Mouse (Mus musculus): ENCODE measurements at regions not wholly inside any gene's neighbourhood (a gene's known extent, or its start where the extent isn't known, plus 50 kb on each side); places are given as distances from the start of the nearest gene placed in this dataset.

DNA sequence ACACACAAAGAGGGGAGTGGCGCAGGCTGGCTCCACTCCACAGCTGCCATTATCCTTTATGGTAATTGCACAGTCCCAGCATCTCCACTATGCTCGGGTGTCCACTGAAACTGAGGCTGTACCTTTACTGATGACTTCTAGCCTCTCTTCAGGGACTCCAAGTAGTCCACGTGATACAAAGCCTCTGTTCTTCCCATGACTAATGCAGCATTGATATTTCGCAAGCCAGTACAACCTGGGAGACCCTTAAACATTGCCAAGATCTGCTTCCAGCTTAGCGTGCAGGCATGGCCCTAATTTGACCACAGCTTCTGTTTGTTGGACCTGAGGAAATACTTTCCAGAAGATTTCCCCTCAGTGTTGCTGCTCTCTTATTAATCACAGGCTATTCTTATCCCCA, 215.8 kb downstream of the Galc start:
- no peak for DNase-seq (ENCODE audit: low spot score)

DNA sequence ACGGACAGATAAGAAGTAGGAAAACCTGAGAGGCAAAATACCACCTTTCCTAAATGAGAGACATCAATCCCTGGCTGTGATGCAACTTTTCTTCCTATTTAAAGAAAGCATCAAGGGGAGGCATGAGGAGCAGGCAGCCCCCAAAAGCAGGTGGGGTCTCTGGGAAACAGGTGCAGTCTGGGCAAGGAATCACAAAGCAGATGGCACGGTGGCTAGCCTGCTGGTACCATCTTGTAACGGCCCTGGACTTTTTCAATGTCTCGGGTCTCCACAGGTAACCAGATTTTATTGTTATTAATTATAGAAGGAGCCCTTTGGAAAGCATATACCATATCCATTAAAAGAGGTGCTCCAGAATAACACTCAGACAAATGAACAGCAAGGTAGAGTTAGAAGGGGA, 219.6 kb downstream of the Galc start:
- DNase-seq (ENCODE audit: low spot score), result no peak

DNA sequence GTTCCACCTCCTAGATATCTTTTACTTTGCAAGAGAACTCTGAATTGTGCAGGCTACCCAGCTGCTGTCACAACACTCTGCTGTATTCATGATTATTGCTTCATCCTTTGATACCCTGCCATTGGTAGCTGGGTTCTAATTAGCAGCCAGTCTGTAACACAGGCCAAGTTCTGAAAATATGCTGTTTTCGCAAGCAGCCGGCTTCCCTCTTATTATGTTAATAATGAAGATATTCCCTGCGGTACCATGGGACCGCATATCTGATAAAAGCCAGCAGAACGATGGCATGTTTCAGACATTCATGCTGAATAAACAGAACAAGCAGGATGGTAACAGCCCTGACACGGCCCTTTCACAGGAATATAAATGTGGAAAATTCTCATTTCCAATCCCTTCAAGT, 235.6 kb downstream of the Galc start:
- DNase-seq (ENCODE audit: low spot score), result no peak

DNA sequence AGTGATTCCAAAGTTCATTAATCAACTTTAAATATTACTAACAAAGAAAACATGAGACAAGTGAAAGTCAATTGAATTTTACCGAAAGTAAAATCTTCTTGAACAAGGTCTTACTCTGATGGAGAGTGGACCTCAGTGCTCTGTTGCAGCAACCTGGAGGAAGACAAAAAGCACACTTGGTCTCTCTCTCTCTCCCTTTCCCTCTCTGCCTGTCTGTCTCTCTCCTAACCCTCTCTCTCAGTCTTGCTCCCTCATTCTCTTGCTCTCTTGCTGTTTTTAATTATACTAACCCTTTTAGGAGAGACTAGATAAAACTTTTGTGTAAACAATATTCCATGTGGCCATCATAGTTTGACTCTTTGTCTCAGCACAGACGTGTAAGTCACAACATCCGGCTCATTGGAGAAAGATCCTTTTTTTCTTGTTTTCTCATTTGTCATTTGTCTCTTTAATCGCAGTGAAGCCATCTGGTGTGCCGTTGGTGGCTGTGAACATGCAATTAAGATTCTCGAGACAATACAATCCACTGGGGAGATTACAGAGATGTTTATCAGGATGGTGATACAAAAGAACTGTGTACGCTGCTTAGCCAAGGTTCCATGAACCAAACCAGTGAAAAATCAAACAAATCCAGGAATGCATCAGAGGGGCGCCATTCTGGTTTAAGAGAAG, 244.5 kb downstream of the Galc start:
- no peak for DNase-seq (ENCODE audit: low spot score)

DNA sequence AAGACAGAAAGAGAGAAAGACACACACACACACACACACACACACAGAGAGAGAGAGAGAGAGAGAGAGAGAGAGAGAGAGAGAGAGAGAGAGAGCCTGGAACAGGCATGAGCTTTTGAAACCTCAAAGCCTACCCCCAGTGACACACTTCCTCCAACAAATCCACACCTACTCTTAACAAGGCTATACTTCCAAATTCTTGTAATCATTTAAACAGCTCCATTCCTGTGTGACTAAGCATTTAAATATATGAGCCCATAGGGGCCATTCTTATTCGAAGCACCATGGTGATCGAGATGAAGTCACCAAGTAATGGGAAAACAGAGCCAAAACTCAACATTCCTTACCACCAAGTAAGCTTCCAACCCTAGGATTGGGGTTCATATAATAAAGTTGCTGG, 250.1 kb downstream of the Galc start:
- no peak for DNase-seq (ENCODE audit: low spot score)

DNA sequence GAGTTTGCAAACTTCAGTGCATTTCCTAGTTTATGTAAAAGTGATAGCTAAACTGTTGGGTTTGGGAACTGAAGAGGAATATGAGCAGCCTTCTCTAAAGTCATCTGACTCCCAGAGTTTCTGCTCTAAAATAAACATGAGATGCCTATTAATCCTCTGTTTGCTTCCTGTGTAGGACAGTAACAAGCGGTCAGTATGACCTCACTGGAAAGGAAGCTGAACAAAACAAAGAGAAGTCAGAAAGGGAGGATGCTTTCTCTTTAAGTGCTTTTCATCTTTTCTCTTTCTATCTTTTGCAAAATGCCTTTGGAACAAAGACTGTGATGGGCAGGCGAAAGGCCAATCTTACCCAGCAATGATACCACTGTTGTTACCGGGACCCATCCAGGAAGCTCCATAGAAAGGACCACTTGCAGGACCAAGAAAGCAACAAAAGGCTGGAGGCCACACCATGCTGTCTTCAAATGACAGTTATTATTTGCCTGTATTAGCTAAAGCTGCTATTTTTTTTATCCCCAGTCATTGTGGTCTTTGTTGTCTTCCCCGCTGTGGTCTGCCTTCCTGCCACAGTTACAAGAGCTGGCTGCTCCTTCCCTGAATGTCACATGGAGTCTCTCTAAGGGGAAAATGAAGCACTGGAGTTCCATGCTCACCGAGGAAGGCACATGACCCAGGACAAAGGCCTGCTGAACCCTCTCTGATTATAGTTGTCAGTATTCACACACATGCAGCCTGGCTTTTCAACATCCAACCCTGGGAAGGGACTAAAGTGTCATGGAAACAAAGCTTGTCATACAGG, 253.4 kb downstream of the Galc start:
- DNase-seq (ENCODE audit: low spot score), result no peak

DNA sequence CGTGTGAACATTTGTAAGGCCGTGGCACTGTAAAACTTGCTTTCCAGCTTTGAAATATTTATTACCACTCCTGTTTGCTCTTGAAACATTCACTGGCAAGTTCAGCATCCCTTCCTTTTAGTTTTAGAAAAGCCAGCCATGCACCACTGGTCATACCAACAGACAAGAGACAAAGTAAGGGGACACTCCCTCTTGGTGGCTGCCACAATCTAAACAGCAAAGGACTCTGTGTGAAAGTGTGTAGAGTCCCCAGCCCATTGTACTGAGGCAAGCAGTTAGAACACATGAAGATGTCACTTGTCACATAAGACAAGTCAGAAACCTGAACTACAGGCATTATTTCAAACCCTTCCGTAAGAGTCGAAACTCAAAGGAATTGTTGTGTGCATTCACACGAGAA, 257.0 kb downstream of the Galc start:
- DNase-seq (ENCODE audit: low spot score), result no peak

DNA sequence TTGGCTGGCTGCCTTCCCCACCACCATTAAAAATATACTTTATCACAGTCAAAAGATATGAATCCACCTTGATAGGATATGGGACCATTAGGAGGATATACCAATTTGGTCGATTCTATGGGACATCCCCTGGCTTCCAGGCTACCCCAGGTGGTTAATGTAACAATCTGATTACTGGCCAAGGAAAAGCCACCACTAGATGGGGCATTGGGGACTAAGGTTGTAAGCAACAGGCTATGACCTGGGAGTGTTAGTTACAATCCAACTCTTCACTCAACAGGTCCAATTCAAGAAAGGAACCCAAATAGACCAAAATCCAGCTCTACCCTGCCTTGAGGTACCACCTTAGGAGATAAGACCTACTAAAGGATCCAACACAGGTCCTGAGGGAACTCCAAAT, 264.4 kb downstream of the Galc start:
- no peak for DNase-seq (ENCODE audit: low spot score)

DNA sequence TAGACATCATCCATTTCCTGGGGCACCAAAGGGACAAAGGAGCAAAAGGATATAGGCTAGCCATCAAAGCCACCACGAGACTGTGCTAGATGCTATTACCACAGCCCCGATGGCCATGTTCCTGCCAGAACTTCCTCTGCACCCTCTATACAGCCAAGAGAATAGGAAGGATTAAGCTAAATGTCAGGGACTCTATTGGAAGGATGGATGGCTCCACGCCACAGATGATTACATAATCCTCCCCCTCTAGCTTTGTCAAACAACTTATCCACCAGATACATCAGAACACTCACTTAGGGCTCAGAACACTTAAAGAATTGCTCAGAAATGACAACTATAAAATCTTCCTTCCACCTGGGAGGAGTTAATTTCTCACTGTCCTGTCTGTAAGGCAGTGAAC, 265.3 kb downstream of the Galc start:
- no peak for DNase-seq (ENCODE audit: low spot score)

DNA sequence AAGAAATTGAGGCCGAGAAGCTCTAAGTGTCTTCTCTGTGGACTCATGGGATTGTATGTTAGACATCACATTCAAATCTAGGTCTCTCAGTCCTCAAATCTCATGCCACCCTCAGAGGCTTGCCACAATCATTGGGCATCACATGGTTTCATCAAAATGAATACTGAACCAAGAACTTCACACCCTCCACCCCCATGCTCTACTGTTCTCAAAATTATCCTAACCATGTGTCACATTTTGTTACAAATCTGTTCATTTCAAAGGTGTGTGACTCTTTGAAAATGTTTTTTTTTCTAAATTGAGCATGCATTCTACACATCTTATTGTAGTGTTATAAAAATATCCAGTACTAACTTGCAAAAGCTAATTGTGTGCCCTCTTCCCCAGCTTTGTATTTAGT, 275.9 kb downstream of the Galc start:
- DNase-seq (ENCODE audit: low spot score), result no peak

DNA sequence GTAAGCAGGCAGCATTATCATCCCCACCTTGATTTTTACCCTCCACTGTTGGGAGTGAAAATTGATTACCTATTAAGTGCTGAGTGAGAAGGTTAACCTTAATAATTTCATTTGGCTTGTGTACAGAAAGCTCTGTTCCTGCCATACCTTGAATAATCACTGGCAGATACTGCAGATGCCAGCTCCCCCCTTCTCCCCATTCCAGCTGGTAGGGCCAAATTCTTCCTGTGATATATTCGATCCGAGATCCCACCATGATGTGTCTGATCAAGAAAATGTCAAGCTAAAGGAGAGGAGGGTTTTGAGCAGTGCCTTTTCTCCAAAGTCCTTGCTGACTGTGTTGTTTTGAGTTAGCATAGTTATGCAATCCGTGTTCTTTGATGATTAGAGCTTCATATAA, 280.6 kb downstream of the Galc start:
- DNase-seq (ENCODE audit: low spot score), result no peak

DNA sequence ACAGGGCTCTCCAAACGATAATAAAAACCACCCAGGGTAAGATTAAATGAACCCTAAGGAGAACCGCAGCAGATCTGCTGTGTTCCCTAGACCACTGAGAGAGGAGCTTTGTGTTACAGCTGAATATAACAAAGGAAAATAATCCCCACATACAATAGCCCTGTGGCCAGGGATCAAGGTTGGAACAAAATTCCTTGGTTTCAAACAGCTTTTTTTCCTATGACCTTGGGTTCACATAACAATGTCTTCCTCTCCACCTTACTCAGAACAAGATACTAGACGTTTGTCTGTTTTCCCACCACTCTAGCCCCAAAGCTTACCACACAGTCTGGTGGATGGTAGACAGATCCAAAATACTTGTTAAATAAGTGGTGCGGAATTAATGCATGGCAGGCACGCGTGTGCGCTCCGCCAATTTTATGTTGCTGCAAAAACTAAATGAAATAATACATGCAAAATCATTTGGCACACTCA, 281.0 kb downstream of the Galc start:
- no peak for DNase-seq (ENCODE audit: low spot score)

DNA sequence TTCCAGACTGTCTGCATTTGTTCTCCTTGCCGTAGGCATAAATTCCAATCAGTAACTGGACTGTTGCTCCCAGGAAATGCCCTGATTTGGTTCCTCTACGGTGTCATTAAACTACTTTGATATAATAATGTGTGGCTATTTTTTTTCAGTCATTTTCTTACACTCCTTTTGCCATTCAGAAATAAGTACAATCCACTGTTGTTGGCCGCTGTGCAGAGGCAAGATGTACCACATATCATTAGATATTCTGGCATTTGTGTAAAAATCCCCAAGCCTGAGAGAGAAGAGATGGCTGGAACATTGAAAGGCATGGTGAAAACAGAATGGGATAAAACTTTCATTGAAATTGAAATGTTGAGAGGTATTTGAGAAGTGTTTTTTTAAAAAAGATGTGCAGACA, 281.6 kb downstream of the Galc start:
- no peak for DNase-seq (ENCODE audit: low spot score)

DNA sequence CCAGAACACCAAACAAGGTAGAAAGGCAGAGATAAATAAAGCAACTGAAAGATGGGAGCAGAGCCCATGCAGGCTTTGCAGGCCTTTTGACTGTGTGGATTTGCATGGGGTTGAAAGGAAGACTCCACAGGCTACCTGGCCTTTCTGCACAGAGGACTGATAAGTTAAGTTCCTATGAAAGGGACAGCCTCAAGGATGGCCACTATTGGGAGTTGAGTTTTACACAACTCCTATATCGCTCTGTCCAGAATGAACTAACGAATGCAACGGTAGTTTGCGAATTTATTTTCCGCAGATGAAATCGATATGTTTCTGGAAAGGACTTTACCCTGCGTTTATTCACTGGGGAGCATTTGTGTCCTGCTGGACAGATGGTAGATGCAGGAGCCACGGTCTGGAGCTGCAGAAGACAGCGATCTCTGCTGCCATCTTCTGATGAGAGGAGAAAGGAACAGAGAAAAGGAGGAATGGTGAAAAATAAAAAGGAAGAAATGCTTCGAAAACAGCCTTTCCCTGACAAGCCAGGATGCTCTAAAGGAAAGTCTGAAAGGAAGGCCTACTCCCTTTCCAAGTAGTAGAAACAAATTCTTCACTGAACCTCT, 285.2 kb downstream of the Galc start:
- DNase-seq (ENCODE audit: low spot score), result no peak

DNA sequence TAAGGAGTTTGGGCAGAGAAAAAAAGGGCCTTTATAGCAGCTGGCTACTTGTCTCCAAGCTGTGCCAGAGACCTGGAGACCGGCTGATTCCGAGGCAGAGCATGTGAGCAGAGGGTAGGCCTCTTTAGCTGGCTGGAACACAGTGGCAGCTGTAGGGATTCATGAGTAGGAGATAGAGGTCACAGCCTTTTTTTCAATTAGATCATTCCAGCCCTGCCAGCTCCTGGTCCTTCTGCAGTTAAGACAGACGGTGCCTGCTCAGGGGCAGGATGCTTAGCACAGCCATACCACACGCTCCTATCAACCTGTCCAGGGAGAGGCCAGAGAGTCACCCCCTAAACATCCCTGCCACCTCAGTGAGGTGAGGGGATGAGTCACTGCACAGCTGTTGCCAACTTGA, 302.1 kb downstream of the Galc start:
- no peak for DNase-seq (ENCODE audit: low spot score)

DNA sequence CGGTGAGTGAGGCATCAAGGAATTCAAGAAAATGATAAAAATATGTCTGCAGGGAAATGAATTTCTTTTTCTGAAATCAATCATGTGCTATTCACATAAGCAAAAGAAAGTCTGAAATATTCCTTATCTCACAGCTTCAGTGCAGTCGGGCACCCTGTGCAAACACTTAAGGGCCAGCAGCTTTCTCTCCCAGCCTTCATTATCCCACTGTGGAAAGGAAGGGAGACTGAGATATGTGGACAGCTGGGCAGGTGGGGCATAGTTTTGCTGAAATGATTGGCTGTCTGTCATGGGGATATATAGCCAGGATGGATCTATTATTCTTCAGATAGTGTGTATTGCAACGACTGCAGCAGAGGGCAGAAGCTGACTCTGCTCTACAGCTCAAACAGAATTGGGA, 305.9 kb downstream of the Galc start:
- no peak for DNase-seq (ENCODE audit: low spot score)

DNA sequence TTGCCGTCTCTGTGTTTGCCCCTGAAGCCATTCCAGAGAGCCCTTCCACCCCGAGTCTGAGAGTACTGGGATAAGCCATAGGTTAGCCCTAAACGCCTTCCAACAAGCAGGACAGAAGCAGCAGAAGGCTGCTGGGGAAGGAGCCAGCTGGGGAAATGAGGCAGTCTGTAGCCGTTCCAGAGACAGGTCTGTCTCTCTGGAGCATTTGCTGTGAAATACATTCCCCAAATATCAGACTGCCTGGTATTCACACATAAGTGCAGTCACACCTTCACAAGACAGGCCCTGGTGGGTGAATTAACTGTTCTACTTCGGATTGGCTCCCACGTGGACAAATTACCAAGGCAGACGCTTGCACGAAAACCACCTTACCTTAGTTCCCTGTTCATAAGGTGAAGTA, 307.1 kb downstream of the Galc start:
- DNase-seq (ENCODE audit: low spot score), result no peak

DNA sequence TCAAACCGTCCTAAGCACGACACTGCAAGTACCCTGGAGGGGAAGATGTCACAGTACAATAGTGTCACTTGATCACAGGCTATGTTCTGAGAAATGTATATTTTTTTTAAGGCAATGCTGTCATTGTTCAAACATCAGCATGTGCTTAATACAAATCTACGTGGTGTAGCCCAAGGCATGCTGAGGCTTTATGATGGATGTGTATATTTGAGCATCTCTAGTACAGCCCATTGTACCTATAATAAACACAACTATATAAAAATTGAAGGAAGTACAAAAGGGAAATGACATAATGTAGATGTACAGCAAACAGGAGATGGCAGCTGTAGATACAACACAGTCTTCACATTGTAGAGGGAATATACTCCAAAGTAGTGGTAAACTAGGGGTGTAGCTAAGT, 309.2 kb downstream of the Galc start:
- DNase-seq (ENCODE audit: low spot score), result no peak

DNA sequence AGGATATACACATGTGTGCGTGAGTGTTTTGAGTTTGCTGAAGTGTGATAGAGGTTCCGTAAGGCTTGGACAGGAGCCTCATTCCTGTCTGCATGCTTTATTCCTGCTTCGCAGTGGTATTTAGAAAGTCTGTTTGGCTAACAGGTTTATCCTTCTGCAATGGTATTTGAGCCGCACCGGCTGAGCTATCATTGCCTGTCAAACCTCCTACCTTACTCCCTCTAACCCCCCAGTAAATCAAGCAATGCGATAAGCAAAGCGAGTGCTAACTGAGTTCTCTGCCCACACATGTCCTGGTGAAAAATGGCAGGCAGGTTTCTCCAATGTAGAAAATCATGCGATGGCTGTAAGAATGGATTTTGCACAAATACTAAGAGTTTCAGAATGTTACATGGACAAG, 311.8 kb downstream of the Galc start:
- DNase-seq (ENCODE audit: low spot score), result no peak

DNA sequence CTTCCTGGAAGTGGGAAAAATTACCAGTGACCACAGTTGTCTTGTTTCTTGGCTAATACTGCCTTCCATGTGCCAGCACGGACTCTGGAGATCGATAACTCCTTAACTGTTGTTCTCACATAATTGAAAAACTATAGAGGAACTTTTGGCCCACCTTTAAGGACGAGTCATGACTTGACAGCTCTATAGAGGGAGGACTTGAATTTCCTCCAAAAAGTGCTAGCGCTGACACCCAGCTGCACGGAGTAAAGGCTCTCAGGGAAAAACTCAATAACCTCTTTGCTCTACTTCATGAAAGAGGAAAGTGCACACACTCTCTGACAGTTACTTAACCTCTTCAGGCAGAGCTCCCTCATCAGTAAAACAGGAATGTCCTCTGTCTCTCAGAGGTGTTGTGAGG, 320.9 kb downstream of the Galc start:
- no peak for DNase-seq (ENCODE audit: low spot score)

DNA sequence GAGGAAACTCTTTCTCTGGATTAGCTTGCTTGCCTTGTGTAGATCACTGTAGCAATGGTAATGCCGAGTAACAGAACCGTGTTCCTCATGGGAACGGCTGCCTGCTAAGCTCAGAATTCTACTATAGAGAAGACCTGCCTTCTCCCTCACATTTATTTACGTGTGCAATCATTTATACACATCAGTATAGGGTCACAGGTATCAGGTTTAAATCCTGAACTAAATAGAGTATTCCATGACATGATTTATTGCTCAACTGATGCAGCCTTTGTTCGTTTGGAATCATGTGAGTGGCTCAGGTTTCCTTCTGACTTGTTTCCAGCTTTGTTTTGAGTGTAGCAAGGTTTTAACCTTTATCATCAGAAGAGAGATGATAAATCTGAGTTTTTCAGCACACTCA, 329.4 kb downstream of the Galc start:
- DNase-seq (ENCODE audit: low spot score), result no peak

DNA sequence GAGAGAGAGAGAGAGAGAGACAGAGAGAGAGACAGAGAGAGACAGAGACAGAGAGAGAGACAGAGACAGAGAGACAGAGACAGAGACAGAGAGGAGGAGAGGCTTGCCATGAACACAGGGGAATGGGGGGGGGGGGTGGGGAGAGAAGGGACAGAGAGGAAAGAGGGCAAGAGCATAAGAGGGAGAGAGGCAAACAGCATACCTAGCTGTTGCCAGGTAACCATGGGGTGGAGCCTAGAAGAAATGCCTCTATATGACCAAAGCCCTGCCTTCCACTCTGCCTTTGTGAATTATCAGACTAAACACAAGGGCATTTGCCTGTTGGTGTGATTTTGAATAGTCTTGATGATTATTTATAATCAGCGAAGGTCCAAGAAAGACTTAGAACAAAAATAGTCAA, 332.2 kb downstream of the Galc start:
- DNase-seq (ENCODE audit: low spot score), result no peak

Data from c-Kit-positive CD71-positive TER-119-positive erythroid progenitor cells, embryonic 14.5 days (primary cell).